Mouse (Mus musculus): Measurements from ENCODE around the gene Bfsp1.

Bfsp1 gene

DNA sequence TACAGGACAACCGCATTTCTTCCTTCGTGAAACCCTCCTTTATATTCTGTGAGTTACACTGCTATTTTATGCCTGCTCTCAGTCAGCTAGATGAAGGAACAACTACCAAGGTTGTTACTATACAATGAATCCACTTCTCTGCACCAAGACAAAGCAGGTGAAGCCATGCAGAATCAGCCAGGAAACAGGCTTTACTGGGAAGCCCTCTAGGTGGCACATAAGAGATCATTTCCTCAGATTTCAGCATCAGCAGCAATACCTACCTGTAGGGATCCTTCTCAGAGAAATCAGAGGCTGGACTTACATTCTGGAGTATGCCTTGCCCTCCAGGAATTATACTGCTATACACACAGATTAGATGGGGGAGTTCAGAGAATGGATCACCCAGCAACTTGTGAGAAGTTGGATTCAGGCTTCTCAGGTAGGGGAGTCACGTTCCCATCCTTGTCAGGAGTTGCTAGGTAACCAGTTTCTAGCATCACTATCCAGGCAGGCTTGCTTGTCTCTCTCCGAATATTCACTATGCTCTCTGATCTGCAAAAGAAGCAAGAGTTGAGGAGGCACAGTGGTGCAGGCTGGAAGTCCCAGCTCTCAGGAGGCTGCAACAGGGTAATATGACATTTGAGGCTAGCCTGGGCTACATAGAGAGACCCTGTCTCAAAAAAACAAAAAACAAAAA is 66.5 kb downstream of the Bfsp1 start:
- DNase-seq (ENCODE audit: low spot score), result no peak

DNA sequence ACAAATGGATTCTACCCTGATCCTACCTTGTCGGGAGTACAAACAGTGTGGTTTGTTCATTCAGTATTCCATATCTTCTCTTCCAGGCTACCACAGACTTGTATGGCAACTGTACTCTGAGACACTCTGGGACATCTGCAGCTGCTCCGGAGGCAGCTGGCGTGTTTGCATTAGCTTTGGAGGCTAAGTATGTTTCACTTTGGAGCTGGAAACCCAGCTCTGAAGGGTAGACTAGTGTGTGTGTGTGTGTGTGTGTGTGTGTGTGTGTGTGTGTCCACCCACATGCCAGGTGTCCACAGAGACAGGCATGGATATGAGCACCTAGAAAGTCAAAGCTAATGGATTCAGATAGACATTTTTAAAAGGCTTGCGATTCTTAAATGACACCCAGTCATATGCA is 67.1 kb downstream of the Bfsp1 start:
- DNase-seq (ENCODE audit: low spot score), result no peak

DNA sequence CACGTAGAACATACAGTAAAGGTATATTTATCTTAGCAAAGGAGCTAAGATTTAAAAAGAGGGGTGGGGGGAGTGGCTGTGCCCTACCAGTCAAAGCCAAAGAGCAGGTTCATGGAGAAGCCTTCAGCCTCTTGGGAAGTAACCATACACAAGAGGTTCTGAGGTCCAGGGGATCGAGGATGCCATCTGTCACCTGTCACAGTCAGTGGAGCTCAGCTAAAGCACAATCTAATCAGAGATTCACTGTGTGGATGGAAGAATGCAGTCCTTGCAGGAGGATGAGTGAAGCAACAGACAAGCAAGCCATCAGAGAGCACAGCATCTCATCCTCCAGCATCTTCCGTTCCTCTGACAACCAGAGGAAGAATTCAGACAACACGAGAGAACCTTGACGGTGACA is 73.1 kb downstream of the Bfsp1 start:
- no peak for DNase-seq (ENCODE audit: low spot score)

DNA sequence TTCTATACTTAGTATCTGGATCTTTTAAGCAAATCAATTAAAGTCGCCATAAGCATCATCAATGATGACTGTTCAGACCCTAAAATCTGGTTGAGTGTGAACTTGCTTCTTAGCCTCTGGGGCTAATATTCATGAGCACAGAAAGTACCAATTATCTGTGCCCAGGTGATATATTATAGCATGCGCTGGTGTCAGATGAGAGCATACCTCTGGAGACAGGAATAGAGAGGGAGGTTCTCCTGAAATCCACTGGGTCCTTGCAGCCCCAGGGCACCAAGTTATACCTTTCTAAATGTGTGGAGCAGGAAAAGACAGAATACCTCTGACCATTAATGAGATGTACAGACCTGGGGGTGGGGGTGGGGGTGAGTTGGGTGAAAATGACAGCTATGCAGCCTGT is 82.7 kb downstream of the Bfsp1 start:
- DNase-seq (ENCODE audit: low spot score), result no peak
